Mouse (Mus musculus): Measurements from ENCODE around the gene Btc.

The Btc gene

DNA sequence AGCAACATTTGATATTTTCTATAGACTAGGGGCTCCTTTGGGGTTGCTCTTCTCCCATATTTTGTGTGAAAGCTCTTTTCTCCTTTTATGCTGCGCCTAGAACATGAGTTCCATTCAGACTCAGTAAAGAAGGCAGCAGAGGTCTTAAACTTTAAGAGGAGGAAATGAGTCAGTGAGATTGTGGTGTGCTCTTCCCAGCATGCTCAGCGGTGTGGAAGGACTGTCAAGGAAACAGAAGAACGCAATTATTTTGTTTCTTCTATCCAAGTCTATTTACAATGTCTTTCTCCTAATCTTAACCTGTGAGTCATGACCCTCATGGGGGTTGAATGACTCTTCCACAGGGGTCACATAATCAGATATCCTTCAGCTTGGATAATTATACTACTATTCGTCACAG lies 82.4 kb downstream of the Btc start:
- in situ Hi-C loops (cut with MboI, MseI): no loop called here

DNA sequence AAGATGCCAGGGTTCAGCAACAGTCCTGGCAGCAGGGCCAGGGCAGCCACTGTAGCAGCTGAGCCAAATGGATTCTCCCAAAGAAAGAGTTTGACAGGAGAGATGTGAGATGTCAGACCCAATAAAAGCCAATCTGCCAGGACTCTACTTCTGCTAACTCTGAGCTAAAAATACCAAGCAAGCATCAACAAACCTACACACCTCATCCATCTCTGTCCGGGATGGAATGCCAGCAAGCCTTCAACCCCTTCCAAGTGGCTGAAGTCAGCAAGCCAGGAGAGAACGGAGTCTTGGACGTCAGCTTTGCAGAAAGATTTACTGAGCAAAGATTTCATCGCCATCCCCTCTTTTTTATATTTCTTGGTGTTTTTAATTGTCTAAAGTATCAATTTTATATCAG lies 88.8 kb downstream of the Btc start:
- in situ Hi-C loops (cut with MboI, MseI): no loop called here

DNA sequence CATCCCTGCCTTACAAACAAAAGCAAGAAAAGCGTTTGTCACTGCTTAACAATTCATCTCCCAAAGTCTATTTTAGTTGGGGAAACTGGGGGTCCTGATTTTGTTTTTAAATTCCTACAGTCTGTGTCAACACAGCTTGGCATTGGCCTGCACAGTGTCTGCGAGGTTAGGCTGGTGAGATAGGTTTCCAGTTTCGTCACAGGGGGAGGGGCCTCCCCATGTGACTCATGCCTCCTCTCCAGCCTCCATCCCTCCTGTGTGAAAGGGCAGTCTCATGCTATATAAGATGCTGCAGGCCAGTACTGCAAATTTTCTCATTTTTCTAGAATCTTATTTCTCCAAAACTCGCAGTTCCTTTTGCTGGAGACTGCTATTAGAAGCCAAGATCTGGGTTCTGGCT lies 91.0 kb downstream of the Btc start:
- in situ Hi-C loops (cut with MboI, MseI): no loop called here

DNA sequence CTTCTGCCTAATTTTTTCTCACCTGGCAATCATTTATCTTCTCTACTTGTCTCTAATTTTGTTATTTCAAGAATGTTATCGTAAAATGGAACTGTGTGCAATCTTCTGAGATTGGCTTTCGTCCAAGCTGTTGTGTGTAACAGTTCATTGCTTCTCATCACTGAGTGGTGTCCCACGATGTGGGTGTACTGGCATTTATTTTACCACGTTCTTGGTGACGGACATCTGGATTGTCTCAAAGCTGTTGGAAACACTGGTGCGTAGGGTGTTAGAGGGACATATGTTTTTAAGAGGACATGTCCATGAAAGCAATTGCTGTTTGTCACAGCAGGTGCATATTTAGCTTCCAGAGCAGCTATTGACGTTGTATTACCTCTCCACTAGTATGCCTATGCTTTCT lies 94.2 kb downstream of the Btc start:
- in situ Hi-C loops (cut with MboI, MseI): loop anchor here (10.0 kb wide), 2 partner anchors 334 to 364 kb away; no protein-coding TSS in a partner anchor

DNA sequence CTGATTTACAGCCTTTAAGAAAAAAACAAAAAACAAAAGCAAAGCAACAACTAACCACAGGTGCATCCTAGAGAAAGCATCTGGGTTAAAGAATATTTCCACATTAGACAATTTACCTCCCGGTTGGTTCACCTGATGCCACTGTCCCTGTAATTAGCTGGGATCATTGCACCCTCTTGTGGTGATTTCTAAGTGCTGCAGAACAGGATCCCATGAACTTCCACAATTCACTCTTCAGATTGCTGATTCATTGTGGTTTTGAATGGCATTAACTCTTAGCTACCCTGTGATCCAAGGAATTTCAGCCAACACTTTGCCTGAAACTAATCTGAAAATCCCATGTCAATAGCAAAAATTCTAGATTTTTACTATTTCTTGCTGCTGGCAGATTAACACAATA lies 94.9 kb downstream of the Btc start:
- in situ Hi-C loops (cut with MboI, MseI): loop anchor here (10.0 kb wide), 2 partner anchors 333 to 363 kb away; no protein-coding TSS in a partner anchor
